Mouse (Mus musculus): Measurements from ENCODE around the gene Plxna4.

Plxna4 gene

DNA sequence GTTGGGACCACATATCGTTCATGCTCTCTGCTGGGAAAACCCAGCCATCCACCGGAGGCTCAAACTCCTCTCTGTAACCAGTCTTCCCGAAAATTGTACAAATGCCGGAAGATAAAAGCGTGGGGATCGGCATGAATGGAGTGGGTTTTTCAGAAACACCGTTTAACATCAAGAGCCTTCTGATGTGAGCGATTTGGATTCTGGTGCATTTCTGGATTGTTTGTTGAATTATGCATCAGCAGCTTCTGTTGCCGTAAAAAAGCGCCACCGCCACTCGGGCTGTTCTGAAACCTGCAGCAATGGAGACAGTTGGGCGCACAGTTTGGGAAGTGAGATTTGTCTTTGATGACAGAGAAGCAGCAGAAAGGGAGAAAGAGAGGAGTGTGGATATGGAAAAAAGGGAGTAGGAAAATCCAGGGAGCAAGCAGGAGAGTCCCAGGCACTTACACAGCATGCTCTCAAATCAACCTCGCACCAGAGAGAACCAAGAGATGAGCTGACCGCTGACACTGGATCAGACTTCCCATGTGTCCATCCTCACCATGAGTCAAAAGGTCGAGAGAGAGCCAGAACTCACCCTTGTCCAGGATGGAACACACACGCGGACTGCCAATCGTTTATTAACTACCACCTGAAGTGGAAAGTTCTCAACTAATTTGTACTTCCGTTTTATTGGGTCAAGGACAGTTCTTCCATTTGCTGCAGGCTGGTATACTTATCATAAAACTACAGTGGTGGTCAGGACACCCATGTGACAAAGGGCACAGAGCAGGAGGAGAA, 181.5 kb downstream of the Plxna4 start:
- DNase-seq (ENCODE audit: low spot score in 2 of 2) = no peak

- no peak for DNase-seq (ENCODE audit: low spot score in 2 of 2)
These were observed 185.3 kb downstream of the Plxna4 start for GRCm38 (mm10) chr6:32402560-32403235.

DNA sequence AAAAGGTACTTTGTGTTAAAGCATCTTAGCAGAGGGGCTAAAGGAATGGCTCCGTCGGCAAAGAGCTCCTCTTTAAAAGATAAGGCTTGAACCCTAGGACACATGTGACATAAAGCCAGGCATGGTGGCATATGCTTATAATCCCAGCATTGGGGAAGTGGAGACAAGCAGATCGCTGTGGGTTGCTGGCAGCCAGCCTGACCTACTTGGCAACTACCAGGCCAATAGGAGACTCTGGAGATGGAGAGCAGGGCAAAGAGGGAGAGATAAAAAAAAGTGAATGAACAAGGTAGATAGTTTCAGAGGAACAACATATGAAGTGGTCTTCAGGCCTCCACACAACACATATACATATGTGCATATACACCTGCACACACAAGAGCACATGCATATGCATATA, 189.7 kb downstream of the Plxna4 start:
- DNase-seq (ENCODE audit: low spot score in 2 of 2) = no peak

DNA sequence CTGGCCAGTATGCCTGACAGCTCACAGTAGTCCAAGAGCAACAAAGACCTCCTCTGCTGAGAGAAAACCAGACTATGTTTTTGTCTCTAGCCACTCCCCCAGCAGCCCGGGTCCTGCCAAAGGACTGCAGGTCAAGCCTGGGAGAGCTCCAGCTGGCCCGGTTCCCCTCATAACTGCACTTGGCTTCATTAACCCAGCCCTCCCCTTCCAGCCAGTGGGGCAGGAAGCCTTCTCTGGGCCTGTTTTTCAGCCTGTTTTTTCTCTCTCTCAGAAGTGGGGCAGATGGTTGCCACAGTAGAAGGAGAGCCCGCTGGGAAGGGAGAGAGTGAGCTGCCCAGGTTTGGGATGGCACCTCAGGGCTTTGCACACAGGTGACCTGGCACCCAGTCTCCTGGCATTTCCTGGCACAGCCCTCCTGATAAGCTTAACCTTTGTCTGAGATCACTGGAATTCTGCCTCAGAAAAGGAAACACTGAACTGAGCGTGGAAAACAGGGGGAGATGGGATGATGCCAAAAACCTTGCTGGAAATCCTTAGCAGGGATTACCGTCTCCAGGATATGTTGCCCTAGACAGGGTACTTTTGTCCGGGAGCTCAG, 190.8 kb downstream of the Plxna4 start:
- peak in 1 of 2 experiments; percentile 28 for DNase-seq (ENCODE audit: low spot score in 2 of 2)

- DNase-seq (ENCODE audit: low spot score in 2 of 2) = no peak
These were observed 192.6 kb downstream of the Plxna4 start for GRCm38 (mm10) chr6:32395415-32395814.

GRCm38 (mm10) chr6:32392262-32392661, 195.7 kb downstream of the Plxna4 start:
- DNase-seq (ENCODE audit: low spot score in 2 of 2) = no peak

GRCm38 (mm10) chr6:32388276-32388675, 199.7 kb downstream of the Plxna4 start:
- DNase-seq (ENCODE audit: low spot score in 2 of 2) = no peak

DNA sequence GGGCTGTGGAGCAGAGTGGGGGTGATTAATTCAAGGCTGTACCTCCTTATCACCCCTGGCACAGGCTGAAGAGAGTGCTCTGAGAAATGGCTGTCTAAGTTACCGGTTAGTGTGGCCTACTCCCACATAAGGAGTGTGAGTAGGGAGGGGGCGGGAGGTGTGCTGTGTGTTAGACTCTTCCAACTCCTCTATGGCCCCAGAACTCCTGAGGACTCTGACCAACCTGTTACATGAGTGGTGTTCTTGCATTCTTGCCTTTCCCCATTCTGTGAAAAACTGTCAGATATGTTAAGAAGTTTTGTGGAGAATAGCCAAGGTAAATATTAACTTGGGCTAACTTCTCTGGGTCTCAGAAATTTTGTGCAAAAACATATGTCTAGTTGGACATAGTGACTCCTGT, 201.1 kb downstream of the Plxna4 start:
- no peak for DNase-seq (ENCODE audit: low spot score in 2 of 2)

DNA sequence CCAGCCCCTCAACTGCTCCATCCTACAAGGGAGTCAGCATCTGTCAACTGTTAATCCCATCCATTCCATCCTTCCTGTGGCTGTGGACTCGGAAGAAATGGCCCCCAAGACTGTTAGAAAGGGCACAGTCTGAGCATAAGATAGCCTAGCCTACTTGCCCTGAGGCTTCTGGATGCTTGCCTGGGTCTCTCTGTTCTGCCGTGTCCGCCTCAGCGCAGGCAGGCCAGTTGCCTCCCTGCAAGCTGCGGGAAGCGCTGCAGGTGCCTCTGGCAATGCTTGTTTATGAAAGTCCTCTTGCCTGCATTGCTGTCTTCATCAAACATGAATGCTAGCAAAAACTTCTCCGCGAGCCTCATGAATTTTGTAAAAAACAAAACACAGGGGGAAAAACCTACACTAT, 203.1 kb downstream of the Plxna4 start:
- DNase-seq (ENCODE audit: low spot score in 2 of 2) = no peak

DNA sequence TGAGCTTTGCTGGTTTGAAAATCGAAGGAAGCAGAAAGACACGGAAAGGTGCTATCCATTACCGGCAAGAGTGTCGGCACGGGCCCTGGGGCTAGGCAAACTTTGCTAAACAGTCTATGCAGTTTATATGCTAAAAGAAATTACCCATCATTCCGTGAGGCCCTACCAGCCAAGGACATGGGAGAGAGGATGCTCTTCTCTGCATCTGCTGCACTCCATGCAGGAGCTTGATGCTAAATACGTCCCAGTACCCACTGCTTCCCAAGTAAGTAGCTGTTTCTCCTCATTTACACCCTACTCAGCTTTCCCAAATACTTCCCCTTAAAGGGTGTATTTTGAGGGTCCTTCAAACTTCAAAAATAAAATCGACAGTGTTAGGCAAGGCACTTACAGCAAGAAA, 203.6 kb downstream of the Plxna4 start:
- DNase-seq (ENCODE audit: low spot score in 2 of 2) = no peak

DNA sequence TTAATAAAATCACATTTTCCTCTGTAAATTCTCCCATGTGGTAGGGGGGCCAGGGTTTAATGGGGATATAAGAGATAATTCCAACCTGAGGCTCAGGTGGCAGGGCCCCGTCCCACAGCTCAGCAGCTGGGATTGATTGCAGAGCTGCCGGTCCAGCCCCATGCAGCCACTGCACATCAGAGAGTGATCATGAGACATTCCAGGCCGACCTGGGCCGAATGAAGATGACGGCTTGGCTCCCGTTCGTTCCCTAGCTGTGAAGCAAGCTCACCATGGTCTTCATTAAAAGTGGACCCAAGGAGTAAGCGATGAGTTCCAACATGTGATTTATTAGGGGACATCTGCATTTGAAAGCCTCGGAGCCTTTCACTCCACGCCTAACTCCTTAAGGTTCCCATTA, 206.5 kb downstream of the Plxna4 start:
- no peak for DNase-seq (ENCODE audit: low spot score in 2 of 2)

GRCm38 (mm10) chr6:32377181-32377580, 210.8 kb downstream of the Plxna4 start:
- no peak for DNase-seq (ENCODE audit: low spot score in 2 of 2)

DNA sequence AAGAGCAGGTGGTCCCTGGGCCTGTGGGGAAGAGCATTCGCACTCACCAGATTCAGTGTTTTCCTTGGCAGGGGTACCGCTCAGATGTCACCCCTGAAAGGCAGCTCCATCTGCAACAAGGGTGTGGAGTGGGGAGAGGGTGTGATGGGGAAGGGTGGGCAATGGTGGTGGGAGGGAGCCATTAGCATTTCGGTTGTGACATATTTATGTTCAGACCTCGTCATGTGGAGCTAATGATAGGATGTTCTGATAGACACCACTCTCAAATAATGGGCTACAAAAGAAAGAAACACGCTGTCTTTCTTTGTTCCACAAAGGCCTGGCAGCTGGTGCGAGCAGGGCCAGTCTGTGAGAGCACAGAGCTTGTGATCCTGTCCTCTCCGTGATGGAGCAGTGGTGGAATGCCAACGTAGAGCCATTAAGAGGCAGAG, 214.0 kb downstream of the Plxna4 start:
- no peak for DNase-seq (ENCODE audit: low spot score in 2 of 2)

GRCm38 (mm10) chr6:32369092-32369491, 218.9 kb downstream of the Plxna4 start:
- no peak for DNase-seq (ENCODE audit: low spot score in 2 of 2)

DNA sequence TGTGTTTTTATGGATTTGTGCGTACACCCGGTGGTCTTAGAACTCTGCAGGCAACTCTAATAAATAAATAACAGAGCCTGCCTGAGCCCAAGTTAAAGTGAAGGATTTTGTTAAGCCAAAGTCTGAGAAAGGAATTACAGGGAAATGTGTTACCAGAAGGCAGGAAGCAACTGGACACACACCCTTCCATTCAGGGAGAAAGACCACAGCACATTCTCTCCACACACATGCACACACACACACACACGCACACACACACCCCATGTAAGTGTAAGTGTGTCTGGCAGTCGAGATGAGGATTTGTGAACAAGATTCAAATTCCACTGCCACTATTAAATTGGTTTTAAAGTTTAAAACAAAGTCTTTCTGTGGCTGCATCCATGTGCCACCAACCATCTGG, 219.6 kb downstream of the Plxna4 start:
- no peak for DNase-seq (ENCODE audit: low spot score in 2 of 2)

- no peak for DNase-seq (ENCODE audit: low spot score in 2 of 2)
These were observed 223.1 kb downstream of the Plxna4 start for GRCm38 (mm10) chr6:32364933-32365332.

- DNase-seq (ENCODE audit: low spot score in 2 of 2) = no peak
These were observed 224.4 kb downstream of the Plxna4 start for GRCm38 (mm10) chr6:32363489-32364068.

DNA sequence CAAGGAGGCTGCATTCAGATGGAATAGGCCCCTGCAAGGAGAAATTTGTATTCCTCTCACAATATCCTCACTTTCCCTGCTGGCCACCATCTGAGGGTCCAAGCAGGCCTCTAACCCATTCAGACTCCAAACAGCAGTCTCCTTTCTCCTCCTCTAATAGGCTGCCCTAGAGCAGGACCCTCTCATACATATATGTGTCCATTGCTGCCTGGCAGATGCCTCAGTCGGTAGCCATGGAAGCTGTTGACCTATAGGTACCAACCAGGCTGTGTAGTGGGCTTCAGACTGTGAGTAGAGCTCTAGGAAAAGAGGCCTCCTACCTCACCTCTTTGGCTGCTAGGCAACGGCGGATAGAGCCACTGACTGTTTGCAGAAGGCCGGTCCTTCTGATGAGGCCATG, 225.6 kb downstream of the Plxna4 start:
- DNase-seq (ENCODE audit: low spot score in 2 of 2) = no peak

DNA sequence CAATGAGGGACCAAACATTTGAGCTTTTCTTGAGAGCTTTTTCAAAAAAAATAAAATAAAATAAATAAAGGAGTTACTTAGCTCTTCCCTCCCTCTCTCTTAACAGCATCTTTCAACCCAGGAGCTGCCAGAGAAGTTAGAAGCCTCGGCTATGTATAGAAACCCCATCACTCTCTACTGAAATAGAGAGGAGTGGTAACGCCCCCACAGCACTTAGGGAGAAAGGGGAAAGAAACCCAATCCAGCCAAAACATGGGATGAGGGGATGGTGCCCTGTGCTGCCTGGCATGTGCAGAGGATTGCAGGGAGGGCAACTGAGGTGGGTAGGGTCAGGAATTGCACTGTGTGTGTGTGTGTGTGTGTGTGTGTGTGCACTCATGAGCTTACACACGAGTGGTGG, 228.3 kb downstream of the Plxna4 start:
- no peak for DNase-seq (ENCODE audit: low spot score in 2 of 2)

- DNase-seq (ENCODE audit: low spot score in 2 of 2) = no peak
These were observed 230.5 kb downstream of the Plxna4 start for GRCm38 (mm10) chr6:32357497-32357896.

DNA sequence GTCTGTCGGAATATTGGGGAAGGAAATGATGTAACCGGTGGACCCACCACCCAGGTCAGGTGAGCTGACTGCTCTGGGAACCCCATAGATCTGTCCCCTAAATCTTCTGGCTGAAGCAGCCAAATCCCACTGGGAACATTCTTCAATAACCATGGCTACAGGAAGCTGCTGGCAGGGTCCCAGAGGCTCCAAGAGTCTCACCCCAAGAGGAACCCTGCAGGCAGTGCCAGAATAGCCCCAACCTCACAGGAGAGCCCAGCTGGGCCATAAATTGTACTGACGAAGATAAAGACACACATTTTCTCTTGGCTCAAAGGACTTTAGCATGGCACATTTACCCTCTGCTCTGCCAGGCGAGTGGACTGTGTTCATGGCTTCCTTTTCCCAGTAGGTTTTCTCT, 232.4 kb downstream of the Plxna4 start:
- DNase-seq (ENCODE audit: low spot score in 2 of 2) = no peak

DNA sequence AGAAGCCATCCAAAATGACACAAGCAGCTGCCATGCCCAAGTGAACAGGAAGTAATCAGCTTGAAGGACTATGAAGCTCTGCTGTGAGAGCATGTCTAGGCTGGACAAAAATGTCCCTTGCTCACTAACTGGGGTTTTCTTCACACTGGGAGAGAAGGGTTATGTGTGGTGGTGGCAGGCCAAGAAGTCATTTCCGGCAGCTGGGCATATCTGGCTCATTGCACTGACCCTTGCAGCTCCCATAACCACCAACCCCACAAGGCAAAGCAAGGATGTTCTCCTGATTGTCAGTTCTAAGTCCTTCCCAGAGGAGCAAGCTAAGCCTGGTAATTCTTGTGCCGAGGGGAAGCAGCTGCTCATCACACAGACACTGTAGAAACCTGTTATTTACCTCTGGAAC, 239.0 kb downstream of the Plxna4 start:
- DNase-seq (ENCODE audit: low spot score in 2 of 2) = no peak

- DNase-seq (ENCODE audit: low spot score in 2 of 2) = no peak
These were observed 239.9 kb downstream of the Plxna4 start for GRCm38 (mm10) chr6:32348126-32348525.

Data from spleen, postnatal 10 days (tissue).